Mouse (Mus musculus) olfactory bulb, adult 2 months (tissue): ENCODE measurements around the gene Cited4.

Experiments
- CTCF ChIP-seq: fragments of 200-500 bp; IDR thresholded peaks from 2 replicates; pipeline ENCODE4 v1.5.1; 2012; ENCODE audit warnings: low read depth, mild to moderate bottlenecking, low read length, moderate library complexity; ENCODE audit not compliant: insufficient read depth
- POLR2A ChIP-seq: fragments of 200-500 bp; IDR thresholded peaks from 2 replicates; pipeline ENCODE4 v1.6.1; 2012; ENCODE audit warnings: mild to moderate bottlenecking, low read depth, low read length, moderate library complexity; ENCODE audit not compliant: insufficient read depth

GRCm38 (mm10) chr4:120667045-120667501 is 701 bp downstream of the Cited4 start:
- TF ChIP-seq CTCF (no peak), POLR2A (no peak)
